Mouse (Mus musculus): ENCODE measurements at regions not wholly inside any gene's neighbourhood (a gene's known extent, or its start where the extent isn't known, plus 50 kb on each side); places are given as distances from the start of the nearest gene placed in this dataset.

- H3K36me3 ChIP-seq (ENCODE audit: control insufficient read depth, insufficient read depth, low read length): no peaks in the 10 kb centered on the region
- H3K4me3 ChIP-seq (ENCODE audit: low read depth, low read length): no peak overlapping the region
- H3K4me1 ChIP-seq (ENCODE audit: control insufficient read depth, insufficient read depth, low read length): 0 out of 2 replicates have a peak, but pooled peaks cover 4% of the 10 kb centered on the region
- no peaks in the 10 kb centered on the region for H3K9me3 ChIP-seq (ENCODE audit: control insufficient read depth, low read depth, low read length)
- 83% methylated on average over 5 of the region's 5 CpGs for WGBS
- no peak for ATAC-seq (ENCODE audit: insufficient number of reproducible peaks, insufficient read depth, low FRiP score, low read depth)
- H3K27ac ChIP-seq (ENCODE audit: low read length): no peak overlapping the region
- no peak overlapping the region for H3K9ac ChIP-seq (replicated peaks; ENCODE audit: low read depth, low read length)
- H3K27me3 ChIP-seq (ENCODE audit: control insufficient read depth, insufficient read depth, low read length): no peaks in the 10 kb centered on the region
- no peak overlapping the region for H3K4me2 ChIP-seq (replicated peaks; ENCODE audit: low read depth, low read length)
Measured at GRCm38 (mm10) chr2:9616292-9616691, 264.8 kb upstream of the 4930412O13Rik start.

- H3K9me3 ChIP-seq (ENCODE audit: control insufficient read depth, low read depth, low read length): no peaks in the 10 kb centered on the region
- H3K27me3 ChIP-seq (ENCODE audit: control insufficient read depth, insufficient read depth, low read length): no peaks in the 10 kb centered on the region
- H3K4me3 ChIP-seq (ENCODE audit: low read depth, low read length): no peak overlapping the region
- H3K9ac ChIP-seq (replicated peaks; ENCODE audit: low read depth, low read length): no peak overlapping the region
- no peak overlapping the region for H3K4me2 ChIP-seq (replicated peaks; ENCODE audit: low read depth, low read length)
- H3K4me1 ChIP-seq (ENCODE audit: control insufficient read depth, insufficient read depth, low read length): 0 out of 2 replicates have a peak, but pooled peaks cover 4% of the 10 kb centered on the region
- H3K36me3 ChIP-seq (ENCODE audit: control insufficient read depth, insufficient read depth, low read length): no peaks in the 10 kb centered on the region
- peak; percentile 73; the same call in 1 of the 2 replicates for ATAC-seq (ENCODE audit: insufficient number of reproducible peaks, insufficient read depth, low FRiP score, low read depth)
- 44% methylated on average over 21 of the region's 21 CpGs for whole genome bisulfite sequencing
- no peak overlapping the region for H3K27ac ChIP-seq (ENCODE audit: low read length)
Measured at GRCm38 (mm10) chr2:9620303-9621244, 260.5 kb upstream of the 4930412O13Rik start.

- no peaks in the 10 kb centered on the region for H3K27me3 ChIP-seq (ENCODE audit: control insufficient read depth, insufficient read depth, low read length)
- no peak overlapping the region for H3K4me3 ChIP-seq (ENCODE audit: low read depth, low read length)
- H3K4me2 ChIP-seq (replicated peaks; ENCODE audit: low read depth, low read length): no peak overlapping the region
- no peaks in the 10 kb centered on the region for H3K9me3 ChIP-seq (ENCODE audit: control insufficient read depth, low read depth, low read length)
- H3K9ac ChIP-seq (replicated peaks; ENCODE audit: low read depth, low read length): no peak overlapping the region
- no peak for ATAC-seq (ENCODE audit: insufficient number of reproducible peaks, insufficient read depth, low FRiP score, low read depth)
- 0 out of 2 replicates have a peak, but pooled peaks cover 4% of the 10 kb centered on the region for H3K4me1 ChIP-seq (ENCODE audit: control insufficient read depth, insufficient read depth, low read length)
- no peaks in the 10 kb centered on the region for H3K36me3 ChIP-seq (ENCODE audit: control insufficient read depth, insufficient read depth, low read length)
- no peak overlapping the region for H3K27ac ChIP-seq (ENCODE audit: low read length)
- WGBS: 81% methylated on average over 2 of the region's 2 CpGs
Measured at GRCm38 (mm10) chr2:9623702-9624101, 257.4 kb upstream of the 4930412O13Rik start.

- no peak for ATAC-seq (ENCODE audit: insufficient number of reproducible peaks, insufficient read depth, low FRiP score, low read depth)
- Histone ChIP-seq H3K9ac (replicated peaks; ENCODE audit: low read depth, low read length) (no peak overlapping the region), H3K27me3 (ENCODE audit: control insufficient read depth, insufficient read depth, low read length) (no peaks in the 10 kb centered on the region), H3K4me2 (replicated peaks; ENCODE audit: low read depth, low read length) (no peak overlapping the region), H3K27ac (ENCODE audit: low read length) (no peak overlapping the region), H3K36me3 (ENCODE audit: control insufficient read depth, insufficient read depth, low read length) (no peaks in the 10 kb centered on the region), H3K9me3 (ENCODE audit: control insufficient read depth, low read depth, low read length) (no peaks in the 10 kb centered on the region), H3K4me1 (ENCODE audit: control insufficient read depth, insufficient read depth, low read length) (no peaks in the 10 kb centered on the region), H3K4me3 (ENCODE audit: low read depth, low read length) (no peak overlapping the region)
- WGBS: 88% methylated on average over 3 of the region's 3 CpGs
Measured at GRCm38 (mm10) chr2:9628026-9628425, 253.0 kb upstream of the 4930412O13Rik start.

GRCm38 (mm10) chr2:9632719-9633446 is 248.2 kb upstream of the 4930412O13Rik start:
- Histone ChIP-seq H3K9me3 (ENCODE audit: control insufficient read depth, low read depth, low read length) (no peaks in the 10 kb centered on the region), H3K27ac (ENCODE audit: low read length) (no peak overlapping the region), H3K36me3 (ENCODE audit: control insufficient read depth, insufficient read depth, low read length) (no peaks in the 10 kb centered on the region), H3K9ac (replicated peaks; ENCODE audit: low read depth, low read length) (no peak overlapping the region), H3K4me1 (ENCODE audit: control insufficient read depth, insufficient read depth, low read length) (no peaks in the 10 kb centered on the region), H3K27me3 (ENCODE audit: control insufficient read depth, insufficient read depth, low read length) (no peaks in the 10 kb centered on the region), H3K4me2 (replicated peaks; ENCODE audit: low read depth, low read length) (no peak overlapping the region), H3K4me3 (ENCODE audit: low read depth, low read length) (no peak overlapping the region)
- WGBS: 41% methylated on average over 15 of the region's 15 CpGs
- no peak for ATAC-seq (ENCODE audit: insufficient number of reproducible peaks, insufficient read depth, low FRiP score, low read depth)

GRCm38 (mm10) chr2:9639262-9639661 is 241.8 kb upstream of the 4930412O13Rik start:
- Histone ChIP-seq H3K27ac (ENCODE audit: low read length) (no peak overlapping the region), H3K4me2 (replicated peaks; ENCODE audit: low read depth, low read length) (no peak overlapping the region), H3K9me3 (ENCODE audit: control insufficient read depth, low read depth, low read length) (no peaks in the 10 kb centered on the region), H3K9ac (replicated peaks; ENCODE audit: low read depth, low read length) (no peak overlapping the region), H3K4me1 (ENCODE audit: control insufficient read depth, insufficient read depth, low read length) (0 out of 2 replicates have a peak, but pooled peaks cover 2% of the 10 kb centered on the region), H3K36me3 (ENCODE audit: control insufficient read depth, insufficient read depth, low read length) (no peaks in the 10 kb centered on the region), H3K4me3 (ENCODE audit: low read depth, low read length) (no peak overlapping the region), H3K27me3 (ENCODE audit: control insufficient read depth, insufficient read depth, low read length) (no peaks in the 10 kb centered on the region)
- WGBS: 46% methylated on average over 5 of the region's 5 CpGs
- ATAC-seq (ENCODE audit: insufficient number of reproducible peaks, insufficient read depth, low FRiP score, low read depth): no peak

GRCm38 (mm10) chr2:9641629-9642028 is 239.4 kb upstream of the 4930412O13Rik start:
- H3K9ac ChIP-seq (replicated peaks; ENCODE audit: low read depth, low read length): no peak overlapping the region

GRCm38 (mm10) chr2:9642411-9642810 is 238.6 kb upstream of the 4930412O13Rik start:
- H3K9me3 ChIP-seq (ENCODE audit: control insufficient read depth, low read depth, low read length): no peaks in the 10 kb centered on the region
- H3K4me3 ChIP-seq (ENCODE audit: low read depth, low read length): no peak overlapping the region
- H3K36me3 ChIP-seq (ENCODE audit: control insufficient read depth, insufficient read depth, low read length): no peaks in the 10 kb centered on the region
- H3K4me1 ChIP-seq (ENCODE audit: control insufficient read depth, insufficient read depth, low read length): 0 out of 2 replicates have a peak, but pooled peaks cover 2% of the 10 kb centered on the region
- WGBS: 50% methylated on average over 3 of the region's 3 CpGs
- H3K9ac ChIP-seq (replicated peaks; ENCODE audit: low read depth, low read length): no peak overlapping the region
- no peak overlapping the region for H3K4me2 ChIP-seq (replicated peaks; ENCODE audit: low read depth, low read length)
- no peaks in the 10 kb centered on the region for H3K27me3 ChIP-seq (ENCODE audit: control insufficient read depth, insufficient read depth, low read length)
- no peak overlapping the region for H3K27ac ChIP-seq (ENCODE audit: low read length)
- ATAC-seq (ENCODE audit: insufficient number of reproducible peaks, insufficient read depth, low FRiP score, low read depth): no peak

More at GRCm38 (mm10) chr2:9641629-9642028, 239.4 kb upstream of the 4930412O13Rik start:
- Histone ChIP-seq H3K4me2 (replicated peaks; ENCODE audit: low read depth, low read length) (0 out of 2 replicates have a peak overlapping the region, but pooled peaks have one; percentile 16), H3K4me3 (ENCODE audit: low read depth, low read length) (no peak overlapping the region), H3K4me1 (ENCODE audit: control insufficient read depth, insufficient read depth, low read length) (0 out of 2 replicates have a peak, but pooled peaks cover 2% of the 10 kb centered on the region), H3K36me3 (ENCODE audit: control insufficient read depth, insufficient read depth, low read length) (no peaks in the 10 kb centered on the region), H3K9me3 (ENCODE audit: control insufficient read depth, low read depth, low read length) (no peaks in the 10 kb centered on the region), H3K27ac (ENCODE audit: low read length) (0 out of 2 replicates have a peak overlapping the region, but pooled peaks have one; percentile 44), H3K27me3 (ENCODE audit: control insufficient read depth, insufficient read depth, low read length) (no peaks in the 10 kb centered on the region)
- 29% methylated on average over 7 of the region's 7 CpGs for WGBS
- no peak for ATAC-seq (ENCODE audit: insufficient number of reproducible peaks, insufficient read depth, low FRiP score, low read depth)
